Mouse (Mus musculus) CD4-positive helper T cell, adult 2 months (primary cell): ENCODE measurements around the gene Arl8b.
A peak's percentile ranks its signal among the peaks of the same experiment; 100 is the strongest.

ENCODE experiments used
- DNase-seq: peaks from one replicate; pipeline ENCODE4 v3.0.0-alpha.2; 2012; ENCODE audit warnings: low read depth, missing footprints, low spot score

The Arl8b gene

DNA sequence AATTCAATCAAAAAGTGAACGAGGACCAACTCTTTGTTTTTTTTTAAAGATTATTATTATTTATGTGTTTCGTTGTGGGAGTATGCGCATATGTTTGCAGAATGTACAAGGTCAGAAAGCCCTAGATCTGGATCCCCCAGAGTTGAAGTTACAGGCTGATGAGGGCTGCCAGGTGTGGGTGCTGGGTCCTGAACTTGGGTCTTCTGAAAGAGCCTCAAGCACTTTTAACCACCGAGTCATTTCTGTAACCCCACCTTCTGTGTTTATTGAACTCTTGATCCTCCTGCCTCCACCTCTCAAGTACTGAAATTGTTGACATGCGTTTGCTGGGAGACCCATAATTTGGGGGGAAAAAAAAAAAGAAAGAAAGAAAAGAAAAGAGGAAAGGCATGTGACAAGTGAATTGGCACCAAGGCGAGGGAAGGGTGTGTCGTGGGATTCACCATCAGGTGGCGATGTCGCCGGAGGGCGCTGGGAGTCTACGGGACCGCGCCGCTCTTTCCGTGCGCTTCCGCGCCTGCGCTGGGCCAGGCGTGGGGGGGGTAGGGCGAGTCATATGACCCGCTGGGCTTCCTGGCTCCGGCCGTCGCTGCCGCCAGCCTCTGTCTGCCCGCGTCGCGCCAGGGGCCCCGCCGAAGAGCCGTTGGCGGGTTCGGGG is at the start of gene Arl8b:
Gene Arl8b (plus strand): TSS at position 574 of the 658 bp plus-strand sequence.
- peak; percentile 97 for DNase-seq

DNA sequence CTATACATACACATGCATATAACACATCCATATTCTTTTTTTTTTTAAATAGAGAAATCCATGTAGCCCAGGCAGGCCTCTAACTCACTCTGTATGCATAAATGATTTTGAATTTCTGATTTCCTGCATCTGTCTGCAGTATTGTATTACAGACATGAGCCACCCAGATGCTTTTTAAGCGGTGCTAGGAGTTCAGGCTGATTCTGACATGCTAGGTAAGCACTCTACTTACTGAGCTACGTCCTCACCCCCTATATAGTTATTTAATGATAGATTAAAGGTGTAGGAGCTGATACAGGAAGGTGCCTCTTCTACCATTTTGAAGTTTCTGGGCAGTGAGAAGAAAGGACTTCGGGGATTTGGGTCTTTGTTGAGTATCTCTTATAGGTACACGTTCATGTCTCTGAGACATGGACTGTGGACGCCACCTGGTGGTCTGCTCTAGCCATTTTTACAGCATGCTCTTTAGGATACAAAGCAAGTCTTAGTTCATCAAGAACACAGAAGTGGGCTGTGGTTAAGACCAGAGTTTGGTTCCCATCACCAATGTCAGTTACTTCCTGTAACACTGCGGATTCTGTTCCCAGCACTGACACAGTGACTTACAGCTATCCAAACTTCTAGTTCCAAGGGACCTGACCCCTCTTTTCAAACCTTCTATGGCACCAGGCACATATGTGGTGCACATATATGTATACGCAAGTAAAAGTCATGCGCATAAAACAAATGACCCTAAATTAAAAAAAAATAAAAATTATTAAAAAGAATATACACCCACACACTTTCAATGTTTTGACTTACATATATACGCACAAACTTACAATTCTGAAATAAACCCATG is 46.8 kb upstream of the Arl8b start:
- peak; percentile 71 for DNase-seq

GRCm38 (mm10) chr6:108738463-108739203 is 44.3 kb upstream of the Arl8b start:
- DNase-seq = no peak

DNA sequence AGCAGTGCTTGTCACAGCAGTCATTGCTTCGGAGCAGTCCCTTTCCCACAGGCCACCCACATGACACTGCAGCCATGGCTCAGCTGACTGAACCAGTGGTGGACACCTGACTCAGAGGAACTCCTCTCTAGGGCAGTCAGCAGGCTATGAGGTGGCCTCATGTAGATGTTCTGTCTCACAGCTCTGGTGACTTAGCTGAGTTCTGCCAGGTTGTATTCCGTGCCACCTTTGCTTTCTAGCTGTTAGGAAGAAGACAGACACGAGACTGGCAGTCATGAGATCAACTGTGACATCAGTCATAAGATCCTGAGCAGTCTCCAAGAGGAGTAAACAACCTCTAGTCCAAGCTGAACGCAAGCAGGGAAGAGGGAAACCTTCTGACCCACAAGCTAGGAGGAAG is 42.3 kb upstream of the Arl8b start:
- DNase-seq = no peak

DNA sequence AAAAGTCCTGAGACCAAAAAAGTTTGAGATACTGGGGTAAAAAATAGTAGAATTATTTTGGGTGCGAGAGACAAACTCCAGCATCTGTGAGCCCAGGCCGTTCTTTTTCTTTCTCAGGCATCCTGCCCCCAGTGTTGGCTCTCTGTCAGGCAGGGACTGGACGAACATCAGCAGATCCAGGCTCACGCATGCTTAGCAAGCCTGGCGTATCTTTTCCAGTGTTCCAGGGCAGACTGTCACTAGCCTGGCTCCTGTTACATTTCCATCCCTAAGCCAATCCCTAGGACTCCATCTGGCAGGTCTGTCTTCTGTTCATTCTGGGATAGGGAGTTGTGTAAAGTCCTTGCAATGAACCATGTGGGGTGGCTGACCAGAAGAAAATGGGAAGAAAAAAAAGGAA is 39.2 kb upstream of the Arl8b start:
- DNase-seq = no peak

DNA sequence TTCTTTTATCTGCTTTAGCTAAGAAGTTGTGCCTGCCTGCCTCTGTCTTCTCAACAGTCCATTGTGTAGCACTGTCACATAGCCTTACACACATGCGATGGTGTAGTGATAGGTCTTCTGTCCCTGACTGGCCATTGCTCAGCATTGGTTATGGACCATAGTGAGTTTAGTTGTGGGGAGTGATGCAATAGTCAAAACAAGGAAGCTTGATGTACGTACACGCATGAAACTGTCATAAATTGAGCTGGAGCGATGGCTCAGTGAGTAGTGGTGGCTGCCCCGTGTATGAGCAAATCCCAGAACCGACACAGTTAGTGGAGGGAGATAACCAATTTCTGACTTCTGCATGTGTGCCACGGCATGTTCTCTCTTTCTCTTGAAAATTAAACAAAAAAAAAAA is 31.6 kb upstream of the Arl8b start:
- DNase-seq = no peak

- no peak for DNase-seq
Measured at GRCm38 (mm10) chr6:108752395-108752794, 30.5 kb upstream of the Arl8b start.

GRCm38 (mm10) chr6:108753536-108753935 is 29.4 kb upstream of the Arl8b start:
- DNase-seq = no peak

GRCm38 (mm10) chr6:108754376-108754775 is 28.5 kb upstream of the Arl8b start:
- no peak for DNase-seq

DNA sequence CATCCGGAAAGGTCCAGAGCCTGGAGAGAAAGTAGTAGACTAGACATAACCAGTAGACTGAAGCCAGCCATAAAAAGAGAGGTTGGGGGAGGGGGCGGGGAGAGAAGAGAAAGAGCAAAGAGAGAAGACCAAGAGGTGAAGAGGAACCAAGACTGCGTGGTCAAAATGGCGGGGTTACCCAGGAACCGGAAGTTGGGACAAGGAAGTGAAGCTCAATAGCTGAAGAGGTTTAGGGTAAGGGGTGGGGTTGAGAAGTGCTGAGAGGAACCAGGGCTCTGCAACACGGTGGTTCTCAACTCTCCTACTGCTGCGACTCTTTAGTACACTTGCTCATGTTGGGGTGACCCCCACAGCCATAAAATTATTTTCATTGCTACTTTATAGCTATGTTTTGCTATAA is 27.0 kb upstream of the Arl8b start:
- DNase-seq = no peak

DNA sequence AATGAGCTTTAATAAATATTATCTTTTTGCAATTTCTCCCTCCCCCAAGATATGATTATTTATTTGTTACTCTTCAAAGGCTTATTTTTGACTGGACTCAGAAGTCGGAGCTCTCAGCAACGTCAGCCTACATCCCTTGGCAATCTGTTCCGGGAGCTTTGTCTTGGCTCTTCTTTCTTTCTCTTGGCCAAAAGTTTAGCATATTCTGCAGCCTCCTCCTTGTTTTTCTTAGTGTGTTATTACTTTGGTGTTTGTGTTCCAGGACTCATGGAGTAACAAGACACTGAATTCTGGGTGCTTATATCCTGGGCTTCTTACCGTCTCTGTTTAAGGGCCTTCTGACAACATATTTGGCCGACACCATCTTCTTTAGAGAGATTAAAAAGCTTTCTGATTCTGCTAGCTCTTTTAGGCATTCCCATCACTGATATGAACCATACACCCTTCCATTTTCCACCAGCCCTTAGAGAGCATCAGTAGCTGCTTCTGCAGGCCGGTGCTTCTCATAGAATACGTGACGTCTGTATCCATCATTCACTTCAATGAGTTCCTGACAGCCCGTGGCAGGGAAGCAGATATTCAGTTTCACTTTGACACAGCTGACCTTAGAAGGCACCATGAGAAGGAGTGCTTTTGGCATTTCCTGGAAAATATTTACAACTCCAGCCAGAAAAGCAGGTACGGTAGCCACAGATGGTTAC is 23.8 kb upstream of the Arl8b start:
- DNase-seq = no peak

DNA sequence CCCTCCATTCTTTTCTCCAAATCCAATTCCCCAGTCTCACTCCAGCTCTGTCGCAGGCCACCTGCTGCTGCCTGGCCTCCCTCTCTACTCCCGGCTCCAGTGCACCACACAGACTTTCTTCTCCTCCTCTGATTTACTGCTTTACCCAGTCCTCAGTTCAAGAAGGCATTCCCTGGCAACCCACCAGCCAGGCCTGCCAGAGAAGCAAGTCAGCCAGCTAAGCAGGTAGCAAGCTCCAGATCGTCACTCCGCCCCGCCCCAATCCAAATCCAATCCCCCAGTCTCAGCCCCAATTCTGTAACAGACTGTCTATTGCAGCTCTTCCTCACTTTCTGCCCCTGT is 23.2 kb upstream of the Arl8b start:
- DNase-seq = no peak

- DNase-seq = no peak
Measured at GRCm38 (mm10) chr6:108770880-108771279, 12.0 kb upstream of the Arl8b start.

DNA sequence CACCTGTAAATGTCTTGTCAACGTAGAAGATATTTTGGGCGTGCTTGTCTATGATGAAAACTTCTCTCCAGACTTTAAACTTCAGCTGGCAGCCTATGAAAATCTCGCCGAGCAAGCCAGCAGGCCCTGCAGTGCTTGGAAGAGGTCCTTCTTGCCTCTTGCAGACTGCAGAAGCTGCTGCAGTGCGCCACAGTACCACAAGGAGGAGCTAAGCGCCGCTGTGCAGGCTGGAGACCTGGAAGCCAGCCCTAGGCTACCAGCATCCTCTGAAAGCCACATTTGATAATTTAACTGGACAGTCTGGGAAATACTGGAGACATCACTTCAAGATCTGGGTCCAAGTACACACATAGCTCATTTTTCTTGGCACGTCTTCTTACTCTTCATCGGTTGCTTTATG is 10.0 kb upstream of the Arl8b start:
- peak; percentile 75 for DNase-seq

DNA sequence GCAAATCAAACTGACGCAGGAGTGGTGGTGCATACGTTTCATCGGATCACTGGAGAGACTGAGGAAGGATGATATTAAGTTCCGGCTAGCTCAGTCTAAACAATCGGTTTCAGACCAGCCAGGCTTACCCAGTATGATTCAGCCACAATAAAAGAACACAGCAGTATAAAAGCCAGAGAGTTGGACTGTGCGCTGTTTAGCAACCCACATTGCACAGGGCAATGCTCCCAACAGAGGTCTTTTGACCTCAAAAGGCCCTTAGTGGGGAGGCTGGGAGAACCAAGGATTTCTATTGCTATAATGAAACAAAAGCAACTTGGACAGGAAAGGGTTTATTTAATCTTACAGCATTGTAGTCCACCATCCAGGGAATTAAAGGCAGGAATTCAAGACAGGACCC is 9.4 kb upstream of the Arl8b start:
- no peak for DNase-seq

DNA sequence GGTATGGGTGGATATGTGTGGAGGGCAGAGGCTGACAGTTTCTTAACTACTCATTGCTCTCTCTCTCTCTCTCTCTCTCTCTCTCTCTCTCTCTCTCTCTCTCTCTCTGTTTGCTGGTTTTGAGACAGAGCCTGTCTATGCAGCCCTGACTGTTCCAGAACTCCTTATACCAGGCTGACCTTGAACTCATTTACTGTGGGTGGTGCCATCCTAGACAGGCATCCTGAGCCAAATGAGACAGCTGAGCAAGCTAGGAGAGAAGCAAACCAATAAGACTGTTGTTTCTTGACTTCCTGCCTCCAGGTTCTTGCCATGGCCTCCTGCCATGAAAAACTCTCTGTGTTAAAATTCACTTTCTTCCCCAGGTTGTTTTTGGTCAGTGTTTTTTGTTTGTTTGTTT is 6.6 kb upstream of the Arl8b start:
- DNase-seq = no peak

DNA sequence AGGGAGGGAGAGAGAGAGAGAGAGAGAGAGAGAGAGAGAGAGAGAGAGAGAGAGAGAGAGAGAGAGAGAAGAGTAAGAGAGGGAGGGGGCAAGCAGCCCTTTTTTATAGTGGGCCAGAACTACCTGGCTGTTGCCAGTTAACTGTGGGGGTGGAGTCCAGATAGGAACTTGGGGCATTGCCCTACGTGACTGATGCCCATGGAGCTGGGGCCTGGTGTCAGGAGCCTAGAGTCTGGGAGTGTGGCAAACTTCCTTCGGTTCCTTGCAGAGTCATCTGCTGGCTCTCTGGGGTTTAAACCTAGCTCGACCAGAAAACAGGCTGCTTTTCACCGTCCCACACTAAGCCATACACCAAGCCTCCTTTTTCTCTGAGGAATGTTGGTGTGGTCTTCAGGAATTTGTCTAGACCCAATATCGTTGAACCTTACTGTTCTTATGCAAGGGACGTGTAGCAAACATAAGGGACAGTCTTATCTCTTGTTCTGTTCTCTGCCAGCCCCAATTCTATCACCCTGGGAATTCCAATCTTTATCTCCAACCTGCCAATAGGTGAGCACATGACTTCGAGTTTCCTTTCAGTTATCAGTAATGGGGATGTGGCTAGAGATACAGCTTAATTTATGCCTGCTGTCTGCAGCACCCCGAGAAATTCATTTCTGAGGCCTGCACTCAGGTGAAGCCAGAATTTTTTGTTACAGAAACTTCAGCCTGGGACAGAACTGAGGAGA is 5.2 kb upstream of the Arl8b start:
- no peak for DNase-seq

DNA sequence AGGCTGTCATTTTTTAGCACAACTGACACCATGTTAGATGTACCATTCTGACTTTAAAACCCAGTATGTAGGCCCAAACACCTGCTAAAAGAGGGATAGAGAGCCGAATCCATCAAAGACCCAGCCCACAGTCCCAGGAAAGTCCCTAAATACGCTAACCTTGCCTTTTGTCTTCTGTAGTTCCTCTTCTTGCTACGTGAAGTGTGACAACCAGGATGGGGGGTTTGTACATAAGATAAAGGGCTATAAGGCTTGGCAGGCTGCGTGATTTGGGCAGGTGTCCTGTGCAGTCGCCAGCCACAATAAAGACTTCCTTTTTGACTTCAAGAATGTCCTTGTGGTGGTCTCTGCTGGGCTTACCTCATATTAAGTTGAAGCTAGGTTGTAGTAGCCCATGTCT is 4.5 kb upstream of the Arl8b start:
- DNase-seq = no peak

DNA sequence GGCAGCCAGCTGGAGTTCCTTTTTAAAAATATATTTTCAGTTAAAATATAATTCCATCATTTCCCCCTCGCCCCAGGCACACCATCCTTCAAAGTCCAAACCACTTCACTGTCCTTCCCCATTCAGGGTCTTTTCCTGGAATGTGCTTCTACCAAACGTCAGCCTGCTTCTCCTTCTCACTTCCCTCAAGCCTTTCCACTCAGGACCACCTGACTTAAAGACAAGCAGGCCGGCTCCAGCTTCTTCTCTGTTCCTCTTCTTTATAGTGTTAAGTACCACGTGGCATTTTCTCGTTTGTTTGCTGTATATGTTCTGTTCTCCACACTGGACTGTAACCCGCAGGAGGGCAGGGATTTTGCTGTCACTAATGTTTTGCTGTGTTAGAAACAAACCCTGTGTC is 1.0 kb upstream of the Arl8b start:
- no peak for DNase-seq

DNA sequence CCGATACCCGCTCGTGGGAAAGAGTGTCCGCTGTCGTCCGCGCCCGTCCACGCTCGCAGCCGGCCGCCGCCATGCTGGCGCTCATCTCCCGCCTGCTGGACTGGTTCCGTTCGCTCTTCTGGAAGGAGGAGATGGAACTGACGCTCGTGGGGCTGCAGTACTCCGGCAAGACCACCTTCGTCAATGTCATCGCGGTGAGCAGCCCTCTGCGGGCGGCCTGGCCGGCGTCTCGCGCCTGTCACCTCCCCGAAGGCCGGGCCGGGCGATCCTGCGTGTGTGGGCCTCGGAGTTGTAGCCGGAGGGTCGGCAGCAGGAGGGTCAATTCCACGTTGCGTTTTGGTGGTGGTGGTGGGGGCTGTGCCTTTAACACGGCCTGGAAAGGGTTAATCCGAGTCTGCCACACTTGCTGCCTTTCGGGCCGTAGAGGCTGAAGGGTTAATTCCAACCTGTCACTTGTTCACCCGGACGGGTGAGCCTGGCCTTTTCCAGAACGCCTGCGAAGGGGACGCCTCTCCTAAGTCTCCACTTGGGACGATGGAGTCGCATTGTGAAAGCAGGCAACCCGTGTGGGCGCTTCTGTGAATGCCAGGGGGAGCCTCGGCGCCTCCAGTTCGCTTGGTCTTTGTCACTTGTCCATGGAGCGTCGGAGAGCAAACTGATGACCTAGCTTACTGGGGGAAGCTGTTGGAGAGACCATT is 434 bp downstream of the Arl8b start:
- no peak for DNase-seq

DNA sequence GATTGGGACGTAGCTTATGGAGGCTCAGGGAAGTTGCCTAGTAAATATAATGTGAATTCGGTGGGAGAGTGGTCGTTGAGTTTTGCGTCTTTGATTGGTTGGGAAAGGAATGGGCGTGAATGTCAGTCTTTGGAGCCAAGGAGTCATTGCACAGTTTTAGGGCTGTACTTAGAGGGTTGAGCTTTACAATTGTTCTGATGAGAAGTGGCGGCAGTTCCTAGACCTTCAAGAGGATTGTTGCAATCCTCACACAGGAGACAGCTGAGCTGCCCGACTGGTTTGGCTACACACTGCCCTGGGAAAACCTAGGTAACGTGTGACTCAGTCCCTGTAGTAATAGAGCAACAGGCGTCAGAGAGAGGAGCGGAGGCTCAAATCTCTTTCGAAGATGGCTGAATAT is 1.2 kb downstream of the Arl8b start:
- no peak for DNase-seq
